Comparison of ENCODE assay signal across 16 mouse cellular contexts in the genomic region with DNA sequence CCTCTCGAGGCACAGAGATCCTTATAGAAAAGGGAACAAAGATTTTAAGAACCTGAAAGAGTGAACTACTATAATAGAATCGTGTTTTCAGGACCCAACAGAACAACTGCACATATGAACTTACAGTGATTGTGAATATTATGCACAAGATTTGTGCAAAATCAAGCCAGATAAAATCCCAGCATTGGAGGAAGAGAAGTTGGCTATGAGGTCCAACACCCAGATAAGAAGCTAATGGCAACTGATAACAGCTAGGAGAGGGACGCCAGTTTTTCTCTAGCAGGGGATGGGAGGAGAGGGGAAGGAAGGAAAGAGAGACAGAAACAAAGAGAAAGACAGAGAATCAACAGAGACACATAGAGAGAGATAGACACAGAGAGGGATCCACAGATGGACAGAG.
"Had no signal": no experiment of that assay in that cellular context is flagged by ENCODE, and none has a peak within 500 bp of the region (broad histone marks: within the 10 kb centered on the region; RNA-seq: fewer than 3 reads in every experiment).

No protein-coding gene starts in this region.

- H3K27ac ChIP-seq: neural tube, embryonic 12.5 days; neural tube, embryonic 13.5 days; neural tube, embryonic 15.5 days; stomach, embryonic 15.5 days; stomach, postnatal 0 days had no signal

- H3K27me3 ChIP-seq: neural tube, embryonic 12.5 days; neural tube, embryonic 13.5 days; neural tube, embryonic 15.5 days; stomach, embryonic 15.5 days had no signal

- H3K36me3 ChIP-seq: neural tube, embryonic 12.5 days; neural tube, embryonic 13.5 days; neural tube, embryonic 15.5 days; stomach, embryonic 15.5 days had no signal

- H3K9me3 ChIP-seq: neural tube, embryonic 12.5 days; neural tube, embryonic 13.5 days; neural tube, embryonic 15.5 days; stomach, embryonic 15.5 days had no signal

- DNase-seq: retina, postnatal 1 day; right cerebral cortex, adult 18-20 months; right cerebral cortex, postnatal 14 days; right cerebral cortex, postnatal 25 days; right cerebral cortex, postnatal 4 days; spleen, adult 18-20 months; thymus, adult 18-20 months; thymus, adult 2 months; thymus, postnatal 14 days; thymus, postnatal 25 days; thymus, postnatal 4 days had no signal

- H3K4me1 ChIP-seq: neural tube, embryonic 12.5 days; neural tube, embryonic 13.5 days; stomach, embryonic 15.5 days had no signal

- H3K9ac ChIP-seq: neural tube, embryonic 12.5 days; neural tube, embryonic 13.5 days; neural tube, embryonic 15.5 days; stomach, embryonic 15.5 days had no signal

- H3K4me3 ChIP-seq: neural tube, embryonic 12.5 days; neural tube, embryonic 13.5 days; neural tube, embryonic 15.5 days; stomach, embryonic 15.5 days had no signal
